Mouse (Mus musculus): Measurements from ENCODE around the gene Abcc9. TPM values are rescaled to one million over a fixed set of nuclear protein-coding genes. Genes with fewer than 3 reads are reported as not detected.

Abcc9 gene
- 2.8 and 4.3 TPM in 2 replicates for polyA plus RNA-seq (2015; fragmentation: Nextera tagmentation; extraction: Ambion mirVana)

DNA sequence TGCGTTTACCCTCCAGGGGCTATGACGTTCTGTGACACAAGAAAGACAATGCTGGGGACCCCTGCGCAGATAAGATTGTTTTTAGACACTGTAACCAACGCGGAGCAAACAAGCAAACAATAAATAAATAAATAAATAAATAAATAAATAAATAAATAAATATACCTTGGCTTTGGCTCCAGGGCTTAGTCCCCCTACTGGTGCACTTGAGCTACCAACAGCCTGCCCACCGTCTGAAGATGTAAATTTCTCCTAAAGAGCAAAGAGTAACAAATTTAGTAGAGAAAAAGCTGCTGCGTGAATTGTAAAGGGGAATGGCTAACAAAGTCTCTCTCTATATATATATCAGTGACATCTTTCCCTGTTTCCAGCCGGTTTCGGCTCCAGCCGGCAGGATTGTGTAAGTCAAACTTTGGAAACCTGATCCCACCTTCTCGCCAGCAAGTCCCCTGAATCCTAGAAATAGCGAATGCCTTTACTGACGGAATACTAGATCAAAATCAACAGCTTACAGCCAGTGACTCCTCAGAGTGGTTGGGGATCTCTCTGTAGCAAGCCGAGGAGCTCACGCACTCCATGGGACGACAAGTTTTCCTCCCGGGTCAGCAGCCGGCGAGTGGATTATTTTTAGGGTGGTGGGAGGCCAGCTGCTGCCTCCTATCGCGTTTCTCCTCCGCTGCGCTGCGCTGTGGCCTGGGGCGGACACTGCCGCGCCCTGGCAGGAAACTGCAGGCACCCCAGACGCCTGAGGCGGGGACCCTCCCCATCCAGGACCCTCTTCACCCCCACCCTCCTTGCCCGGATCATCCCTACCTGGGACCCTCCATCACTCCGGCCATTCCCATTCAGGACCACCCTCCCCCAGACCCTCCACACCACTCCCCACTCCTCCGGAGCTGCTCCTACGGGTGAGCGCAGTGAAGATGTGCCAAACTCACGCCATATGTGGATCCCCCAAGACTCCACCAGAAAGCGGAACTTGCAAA, at the start of gene Abcc9:
Gene Abcc9 (minus strand): TSS at position 664 of the 986 bp plus-strand sequence.
- no peaks in the 10 kb centered on the region for H3K36me3 ChIP-seq (ENCODE audit: control insufficient read depth, insufficient read depth, low read length)
- peak within 1 kb of the TSS; percentile 95 for H3K4me2 ChIP-seq (ENCODE audit: low read length)
- H3K9ac ChIP-seq (ENCODE audit: low read depth, low read length), result peak within 1 kb of the TSS; percentile 56
- peak; percentile 76 for ATAC-seq
- H3K27me3 ChIP-seq (replicated peaks; ENCODE audit: control insufficient read depth, insufficient read depth, low read length), result peaks cover 12% of the 10 kb centered on the region; the same call in 1 of the 2 replicates
- no peak within 1 kb of the TSS for H3K27ac ChIP-seq (ENCODE audit: low read depth, low read length)
- peak within 1 kb of the TSS; percentile 47 for H3K4me3 ChIP-seq (ENCODE audit: low read length)
- H3K4me1 ChIP-seq (ENCODE audit: control insufficient read depth, insufficient read depth, low read depth, low read length), result peaks cover 8% of the 10 kb centered on the region; the same call in 1 of the 2 replicates
- no peaks in the 10 kb centered on the region for H3K9me3 ChIP-seq (ENCODE audit: control insufficient read depth, low read length)
- WGBS, result 9% methylated on average over 30 of the region's 36 CpGs

DNA sequence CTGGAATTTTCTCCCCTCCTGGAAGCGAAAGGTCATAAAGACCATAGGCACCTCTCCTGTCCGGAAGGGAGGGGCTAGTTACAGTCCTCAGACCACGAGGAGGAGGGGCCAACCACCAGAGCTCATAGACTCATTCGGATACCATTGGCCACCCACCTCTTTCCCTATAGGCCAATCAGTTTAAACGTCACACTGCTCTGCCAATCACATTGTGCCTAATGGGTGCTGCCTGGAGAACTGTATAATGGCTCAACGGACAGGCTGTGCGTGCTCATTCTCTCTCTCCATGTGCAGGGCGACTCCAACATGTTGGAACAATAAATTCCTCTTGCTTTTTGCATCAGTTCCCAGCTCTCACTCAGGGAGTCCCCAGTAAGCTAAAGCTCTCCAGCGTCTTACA, 49.2 kb upstream of the Abcc9 start:
- peak; percentile 66 for ATAC-seq
- no peaks in the 10 kb centered on the region for H3K9me3 ChIP-seq (ENCODE audit: control insufficient read depth, low read length)
- H3K27ac ChIP-seq (ENCODE audit: low read depth, low read length), result no peak overlapping the region
- H3K4me2 ChIP-seq (ENCODE audit: low read length), result peak overlapping the region; percentile 3; the same call in 1 of the 2 replicates
- H3K4me3 ChIP-seq (ENCODE audit: low read length), result no peak overlapping the region
- H3K27me3 ChIP-seq (replicated peaks; ENCODE audit: control insufficient read depth, insufficient read depth, low read length), result no peaks in the 10 kb centered on the region
- H3K9ac ChIP-seq (ENCODE audit: low read depth, low read length), result no peak overlapping the region
- H3K36me3 ChIP-seq (ENCODE audit: control insufficient read depth, insufficient read depth, low read length), result no peaks in the 10 kb centered on the region
- 54% methylated on average over 9 of the region's 9 CpGs for WGBS
- no peaks in the 10 kb centered on the region for H3K4me1 ChIP-seq (ENCODE audit: control insufficient read depth, insufficient read depth, low read depth, low read length)

GRCm38 (mm10) chr6:142748057-142748708, 46.1 kb upstream of the Abcc9 start:
- H3K9me3 ChIP-seq (ENCODE audit: control insufficient read depth, low read length), result no peaks in the 10 kb centered on the region
- no peaks in the 10 kb centered on the region for H3K4me1 ChIP-seq (ENCODE audit: control insufficient read depth, insufficient read depth, low read depth, low read length)
- no peaks in the 10 kb centered on the region for H3K36me3 ChIP-seq (ENCODE audit: control insufficient read depth, insufficient read depth, low read length)
- H3K27me3 ChIP-seq (replicated peaks; ENCODE audit: control insufficient read depth, insufficient read depth, low read length), result no peaks in the 10 kb centered on the region
- H3K4me2 ChIP-seq (ENCODE audit: low read length), result no peak overlapping the region
- H3K27ac ChIP-seq (ENCODE audit: low read depth, low read length), result no peak overlapping the region
- 76% methylated on average over 8 of the region's 8 CpGs for WGBS
- no peak overlapping the region for H3K4me3 ChIP-seq (ENCODE audit: low read length)
- no peak overlapping the region for H3K9ac ChIP-seq (ENCODE audit: low read depth, low read length)
- no peak for ATAC-seq

DNA sequence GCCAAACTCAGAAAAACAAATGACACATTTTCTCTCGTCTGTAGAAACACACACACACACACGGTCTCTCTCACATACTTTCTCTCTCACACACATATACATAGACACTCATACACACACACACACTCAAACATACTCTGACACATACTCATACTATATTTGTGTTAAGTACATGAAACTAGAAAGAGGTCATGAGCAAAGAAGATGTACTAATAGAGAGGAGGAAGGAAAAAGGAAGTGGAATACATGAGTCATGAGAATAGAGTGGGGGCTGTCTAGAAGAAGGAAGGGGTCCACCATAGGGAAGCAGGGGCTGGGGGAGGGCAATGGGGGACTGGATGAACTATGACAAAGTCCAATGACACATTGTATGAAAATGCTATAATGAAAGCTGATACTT, 45.0 kb upstream of the Abcc9 start:
- H3K27me3 ChIP-seq (replicated peaks; ENCODE audit: control insufficient read depth, insufficient read depth, low read length), result no peaks in the 10 kb centered on the region
- H3K9me3 ChIP-seq (ENCODE audit: control insufficient read depth, low read length), result no peaks in the 10 kb centered on the region
- no peak overlapping the region for H3K9ac ChIP-seq (ENCODE audit: low read depth, low read length)
- H3K4me3 ChIP-seq (ENCODE audit: low read length), result no peak overlapping the region
- no peaks in the 10 kb centered on the region for H3K4me1 ChIP-seq (ENCODE audit: control insufficient read depth, insufficient read depth, low read depth, low read length)
- no peaks in the 10 kb centered on the region for H3K36me3 ChIP-seq (ENCODE audit: control insufficient read depth, insufficient read depth, low read length)
- no peak overlapping the region for H3K4me2 ChIP-seq (ENCODE audit: low read length)
- ATAC-seq, result no peak
- 74% methylated on average over 2 of the region's 2 CpGs for WGBS
- no peak overlapping the region for H3K27ac ChIP-seq (ENCODE audit: low read depth, low read length)

- H3K4me2 ChIP-seq (ENCODE audit: low read length), result no peak overlapping the region
- H3K9ac ChIP-seq (ENCODE audit: low read depth, low read length), result no peak overlapping the region
- ATAC-seq, result no peak
- no peaks in the 10 kb centered on the region for H3K27me3 ChIP-seq (replicated peaks; ENCODE audit: control insufficient read depth, insufficient read depth, low read length)
- H3K36me3 ChIP-seq (ENCODE audit: control insufficient read depth, insufficient read depth, low read length), result no peaks in the 10 kb centered on the region
- H3K4me3 ChIP-seq (ENCODE audit: low read length), result no peak overlapping the region
- 83% methylated on average over 7 of the region's 7 CpGs for WGBS
- no peak overlapping the region for H3K27ac ChIP-seq (ENCODE audit: low read depth, low read length)
- H3K9me3 ChIP-seq (ENCODE audit: control insufficient read depth, low read length), result no peaks in the 10 kb centered on the region
- no peaks in the 10 kb centered on the region for H3K4me1 ChIP-seq (ENCODE audit: control insufficient read depth, insufficient read depth, low read depth, low read length)
Measured at GRCm38 (mm10) chr6:142746765-142747164, 44.6 kb upstream of the Abcc9 start.

DNA sequence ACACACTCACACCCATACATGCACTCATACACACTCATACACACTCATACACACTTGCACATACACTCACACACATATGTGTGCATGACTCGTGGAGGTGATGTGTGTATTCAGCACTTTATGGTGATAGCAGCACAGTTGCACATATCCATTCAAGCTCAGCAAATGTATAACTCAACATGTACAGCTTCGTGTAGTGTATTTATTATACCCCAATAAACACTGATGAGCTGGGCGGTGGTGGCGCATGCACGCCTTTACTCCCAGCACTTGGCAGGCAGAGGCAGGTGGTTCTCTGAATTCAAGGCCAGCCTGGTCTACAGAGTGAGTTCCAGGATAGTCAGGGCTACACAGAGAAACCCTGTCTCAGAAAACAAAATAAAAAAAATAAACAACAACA, 43.4 kb upstream of the Abcc9 start:
- Histone ChIP-seq H3K9ac (ENCODE audit: low read depth, low read length) (no peak overlapping the region), H3K4me1 (ENCODE audit: control insufficient read depth, insufficient read depth, low read depth, low read length) (no peaks in the 10 kb centered on the region), H3K27me3 (replicated peaks; ENCODE audit: control insufficient read depth, insufficient read depth, low read length) (no peaks in the 10 kb centered on the region), H3K9me3 (ENCODE audit: control insufficient read depth, low read length) (no peaks in the 10 kb centered on the region), H3K27ac (ENCODE audit: low read depth, low read length) (no peak overlapping the region), H3K4me2 (ENCODE audit: low read length) (no peak overlapping the region), H3K4me3 (ENCODE audit: low read length) (no peak overlapping the region), H3K36me3 (ENCODE audit: control insufficient read depth, insufficient read depth, low read length) (no peaks in the 10 kb centered on the region)
- no peak for ATAC-seq
- WGBS, result 96% methylated on average over 5 of the region's 5 CpGs

GRCm38 (mm10) chr6:142743193-142743592, 41.1 kb upstream of the Abcc9 start:
- no peak overlapping the region for H3K4me3 ChIP-seq (ENCODE audit: low read length)
- no peaks in the 10 kb centered on the region for H3K36me3 ChIP-seq (ENCODE audit: control insufficient read depth, insufficient read depth, low read length)

DNA sequence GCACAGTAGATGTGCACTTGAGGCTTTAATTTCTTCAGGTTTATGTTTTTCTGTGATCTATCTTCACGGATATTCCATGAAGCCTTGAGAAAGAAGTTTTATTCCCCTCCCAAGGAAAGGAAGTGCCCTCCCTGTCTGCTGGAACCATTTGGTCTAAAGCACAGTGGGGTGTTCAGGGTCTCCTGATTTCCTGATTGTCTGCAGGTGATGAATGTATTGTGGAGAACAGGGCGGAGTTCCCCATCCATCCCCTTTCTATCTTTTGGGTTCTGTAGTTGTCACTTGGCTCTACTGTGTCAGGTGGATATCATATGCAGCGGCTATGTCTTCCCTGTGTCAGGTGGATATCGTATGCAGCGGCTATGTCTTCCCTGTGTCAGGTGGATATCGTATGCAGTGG, 39.6 kb upstream of the Abcc9 start:
- ATAC-seq, result no peak
- Histone ChIP-seq H3K36me3 (ENCODE audit: control insufficient read depth, insufficient read depth, low read length) (no peaks in the 10 kb centered on the region), H3K4me2 (ENCODE audit: low read length) (no peak overlapping the region), H3K27me3 (replicated peaks; ENCODE audit: control insufficient read depth, insufficient read depth, low read length) (no peaks in the 10 kb centered on the region), H3K4me3 (ENCODE audit: low read length) (no peak overlapping the region), H3K4me1 (ENCODE audit: control insufficient read depth, insufficient read depth, low read depth, low read length) (no peaks in the 10 kb centered on the region), H3K9ac (ENCODE audit: low read depth, low read length) (no peak overlapping the region), H3K27ac (ENCODE audit: low read depth, low read length) (no peak overlapping the region), H3K9me3 (ENCODE audit: control insufficient read depth, low read length) (no peaks in the 10 kb centered on the region)
- WGBS, result 87% methylated on average over 6 of the region's 6 CpGs

More at GRCm38 (mm10) chr6:142743193-142743592, 41.1 kb upstream of the Abcc9 start:
- Histone ChIP-seq H3K9me3 (ENCODE audit: control insufficient read depth, low read length) (no peaks in the 10 kb centered on the region), H3K27me3 (replicated peaks; ENCODE audit: control insufficient read depth, insufficient read depth, low read length) (no peaks in the 10 kb centered on the region), H3K9ac (ENCODE audit: low read depth, low read length) (no peak overlapping the region), H3K4me1 (ENCODE audit: control insufficient read depth, insufficient read depth, low read depth, low read length) (no peaks in the 10 kb centered on the region), H3K4me2 (ENCODE audit: low read length) (no peak overlapping the region), H3K27ac (ENCODE audit: low read depth, low read length) (no peak overlapping the region)
- WGBS, result 65% methylated on average over 4 of the region's 4 CpGs
- no peak for ATAC-seq

GRCm38 (mm10) chr6:142738637-142739036, 36.5 kb upstream of the Abcc9 start:
- Histone ChIP-seq H3K27me3 (replicated peaks; ENCODE audit: control insufficient read depth, insufficient read depth, low read length) (no peaks in the 10 kb centered on the region), H3K27ac (ENCODE audit: low read depth, low read length) (no peak overlapping the region), H3K4me2 (ENCODE audit: low read length) (no peak overlapping the region), H3K4me3 (ENCODE audit: low read length) (no peak overlapping the region), H3K4me1 (ENCODE audit: control insufficient read depth, insufficient read depth, low read depth, low read length) (no peaks in the 10 kb centered on the region), H3K9ac (ENCODE audit: low read depth, low read length) (no peak overlapping the region), H3K9me3 (ENCODE audit: control insufficient read depth, low read length) (no peaks in the 10 kb centered on the region), H3K36me3 (ENCODE audit: control insufficient read depth, insufficient read depth, low read length) (no peaks in the 10 kb centered on the region)
- ATAC-seq, result no peak
- WGBS, result 86% methylated on average over 6 of the region's 6 CpGs
